Mouse (Mus musculus) heart, embryonic 14.5 days (tissue): Measurements from ENCODE around the gene Pkd1l2. TPM values are rescaled to one million over a fixed set of nuclear protein-coding genes. Genes with fewer than 3 reads are reported as not detected.

Source experiments
- ATAC-seq: fragments of 200-750 bp; cut with Nextera tagmentation; 2 replicates; pipeline ENCODE4 v1.8.0; 2017; ENCODE audit warnings: low read depth, moderate TSS enrichment; ENCODE audit not compliant: insufficient number of reproducible peaks, insufficient read depth, low FRiP score
- H3K27ac ChIP-seq, 2 experiments: fragments of 200-500 bp in 1 of 2; fragments of 300-500 bp in 1 of 2; sonication (generic) in 1 of 2; replicated peaks in 1 of 2; 2 replicates each; pipeline ENCODE4 v1.5.1; 2012 to 2014; ENCODE audit warnings: low read depth in 2 of 2, low read length in 2 of 2, control low read depth in 1 of 2, mild to moderate bottlenecking in 1 of 2, mixed read lengths in 1 of 2; ENCODE audit not compliant: control insufficient read depth in 1 of 2, insufficient read depth in 1 of 2
- H3K27me3 ChIP-seq: fragments of 300-500 bp; sonication (generic); 2 replicates; pipeline ENCODE4 v1.6.1; 2014; ENCODE audit warnings: mild to moderate bottlenecking, low read length, control low read depth; ENCODE audit not compliant: control insufficient read depth, insufficient read depth
- H3K36me3 ChIP-seq: fragments of 300-500 bp; sonication (generic); 2 replicates; pipeline ENCODE4 v1.6.1; 2014; ENCODE audit warnings: mild to moderate bottlenecking, control low read depth, low read length, mixed read lengths; ENCODE audit not compliant: control insufficient read depth, insufficient read depth
- H3K4me1 ChIP-seq, 2 experiments: fragments of 200-500 bp in 1 of 2; fragments of 300-500 bp in 1 of 2; sonication (generic) in 1 of 2; 2 replicates each; pipeline ENCODE4 v1.6.1; 2012 to 2014; ENCODE audit warnings: low read length in 2 of 2, control low read depth in 1 of 2, mixed read lengths in 1 of 2; ENCODE audit not compliant: control insufficient read depth in 2 of 2, insufficient read depth in 2 of 2
- H3K4me2 ChIP-seq: fragments of 300-500 bp; sonication (generic); 2 replicates; pipeline ENCODE4 v1.6.1; 2014; ENCODE audit warnings: mild to moderate bottlenecking, low read length
- H3K4me3 ChIP-seq, 2 experiments: fragments of 200-500 bp in 1 of 2; fragments of 300-500 bp in 1 of 2; sonication (generic) in 1 of 2; 2 replicates each; pipeline ENCODE4 v1.5.1; 2012 to 2014; ENCODE audit warnings: low read length in 2 of 2, mild to moderate bottlenecking in 2 of 2, control low read depth in 1 of 2, low read depth in 1 of 2, moderate library complexity in 1 of 2; ENCODE audit not compliant: control insufficient read depth in 1 of 2, insufficient read depth in 1 of 2
- H3K9ac ChIP-seq: fragments of 300-500 bp; sonication (generic); 2 replicates; pipeline ENCODE4 v1.6.1; 2014; ENCODE audit warnings: mild to moderate bottlenecking, low read length
- H3K9me3 ChIP-seq: fragments of 300-500 bp; sonication (generic); 2 replicates; pipeline ENCODE4 v1.6.1; 2016; ENCODE audit warnings: low read length, control low read depth; ENCODE audit not compliant: control insufficient read depth
- WGBS: fragments of 180-500 bp; shearing (Covaris S2); extraction: QIAGEN DNeasy Blood & Tissue Kit; methylation state at CpG from one replicate; pipeline ENCODE4 v1.1.7; 2014; 5-methylcytosine and 5-hydroxymethylcytosine counted together
- polyA plus RNA-seq: library from polyadenylated mRNA; unstranded; fragments of >200 nt; fragmentation: Nextera tagmentation; extraction: Ambion mirVana; gene quantifications from 2 replicates; pipeline ENCODE4 v1.2.1, GENCODE M21; 2014

Pkd1l2 gene
- polyA plus RNA-seq, 1 experiment from 2014 or later, result 0.14 TPM

DNA sequence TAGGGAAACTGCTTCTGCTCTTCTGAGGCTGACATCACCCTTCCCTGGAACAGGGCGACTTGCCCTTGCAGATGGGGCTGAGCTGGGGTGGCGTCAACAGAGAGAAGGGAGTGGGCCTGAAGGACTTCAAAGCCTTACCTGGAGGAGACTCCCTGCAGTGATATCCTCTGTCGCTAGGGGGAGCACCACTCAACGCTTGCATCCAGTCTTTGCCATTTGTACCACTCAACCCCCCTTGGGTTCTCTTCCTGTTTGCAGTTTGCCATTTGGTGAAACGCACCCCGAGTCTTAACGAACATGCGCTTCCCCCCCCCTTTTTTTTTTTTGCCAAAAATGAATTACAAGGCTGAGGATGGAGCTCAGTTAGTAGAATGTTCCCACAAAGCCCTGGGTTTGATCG is 25.3 kb upstream of the Pkd1l2 start:
- no peak overlapping the region for H3K4me2 ChIP-seq
- no peaks in the 10 kb centered on the region for H3K36me3 ChIP-seq
- H3K4me1 ChIP-seq, result no peaks in the 10 kb centered on the region
- no peak overlapping the region for H3K9ac ChIP-seq
- no peak for ATAC-seq
- H3K27ac ChIP-seq, result no peak overlapping the region
- WGBS, result 12% methylated on average over 9 of the region's 9 CpGs
- no peaks in the 10 kb centered on the region for H3K27me3 ChIP-seq
- H3K4me3 ChIP-seq, result no peak overlapping the region
- H3K9me3 ChIP-seq, result peaks cover 2% of the 10 kb centered on the region; the same call in 1 of the 2 replicates

DNA sequence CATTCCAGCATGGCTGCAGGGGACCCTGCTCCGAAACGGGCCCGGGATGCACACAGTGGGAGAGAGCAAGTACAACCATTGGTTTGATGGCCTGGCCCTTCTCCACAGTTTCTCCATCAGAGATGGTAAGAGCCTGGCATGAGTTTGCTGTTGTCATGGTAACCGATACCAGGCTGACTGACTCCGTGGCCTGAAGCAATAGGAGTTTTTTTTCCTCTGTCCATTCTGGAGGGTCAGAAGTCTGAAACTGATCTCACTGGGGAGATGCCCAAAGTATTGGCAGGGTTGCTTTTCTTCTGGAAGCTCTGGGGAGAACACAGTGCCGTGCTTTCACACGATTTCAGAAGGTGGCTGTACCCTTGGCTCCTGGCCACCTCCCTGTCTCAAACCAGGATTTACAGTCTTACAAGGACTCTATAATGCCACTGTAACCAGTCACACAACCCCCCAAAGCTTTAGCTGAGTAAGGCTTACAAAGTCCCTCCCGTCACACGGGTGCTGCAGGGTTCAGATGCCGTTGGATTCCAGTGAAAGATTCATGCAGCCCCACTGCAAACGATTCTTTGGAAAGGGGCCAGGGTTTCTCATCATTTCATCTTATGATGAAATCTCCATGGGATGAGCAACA is 15.4 kb upstream of the Pkd1l2 start:
- no peaks in the 10 kb centered on the region for H3K9me3 ChIP-seq
- no peaks in the 10 kb centered on the region for H3K36me3 ChIP-seq
- H3K9ac ChIP-seq, result no peak overlapping the region
- H3K4me3 ChIP-seq, result no peak overlapping the region
- 58% methylated on average over 11 of the region's 11 CpGs for WGBS
- H3K4me1 ChIP-seq, result peaks cover 4 to 7% of the 10 kb centered on the region in 2 experiments; a peak in 2 of 4 replicates
- no peak for ATAC-seq
- H3K27ac ChIP-seq, result no peak overlapping the region
- H3K27me3 ChIP-seq, result no peaks in the 10 kb centered on the region
- H3K4me2 ChIP-seq, result no peak overlapping the region

DNA sequence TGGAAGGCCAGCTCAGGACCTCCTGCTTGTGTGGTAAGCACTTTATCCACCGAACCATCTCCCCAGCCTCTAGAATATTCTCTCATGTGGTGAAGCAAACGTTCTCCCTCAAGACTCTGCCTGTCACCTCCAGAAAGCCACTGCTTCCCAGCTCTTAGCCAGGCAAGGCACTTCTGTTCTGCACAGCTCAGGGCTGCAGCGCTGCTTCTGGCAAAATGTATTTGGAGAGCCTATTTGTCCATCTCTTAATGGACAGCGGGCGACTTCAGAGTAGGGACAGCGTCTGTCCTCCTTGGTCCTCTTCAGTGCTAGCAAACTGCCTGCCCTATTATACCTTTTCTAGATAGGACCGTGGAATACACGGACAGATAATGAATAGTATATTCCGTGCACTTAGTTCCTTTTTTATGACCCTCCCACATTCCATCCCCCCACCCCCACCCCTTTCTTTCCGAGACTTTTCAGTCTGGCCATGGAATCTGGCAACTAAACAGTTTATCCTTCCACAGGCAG is 14.9 kb upstream of the Pkd1l2 start:
- 68% methylated on average over 10 of the region's 10 CpGs for WGBS
- H3K27ac ChIP-seq, result no peak overlapping the region

DNA sequence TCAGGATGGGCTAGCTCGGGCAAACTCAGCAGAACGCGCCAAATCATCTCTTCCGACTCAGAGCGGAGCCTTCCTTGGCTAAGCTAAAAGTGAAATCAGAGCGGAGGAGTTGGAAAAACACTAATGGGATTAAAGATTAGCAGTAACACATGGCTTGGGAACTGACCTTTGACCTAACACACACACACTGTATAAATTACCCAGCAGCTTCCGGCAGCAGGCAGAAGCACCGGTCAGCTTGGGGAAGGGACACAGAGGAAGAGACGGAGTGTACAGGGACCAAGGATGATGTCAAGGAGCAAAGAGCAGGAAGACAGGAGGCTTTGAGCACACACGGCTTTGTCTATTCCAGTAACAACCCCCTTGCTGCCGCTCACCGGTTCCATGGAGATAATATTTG is 13.4 kb upstream of the Pkd1l2 start, which contains the start of gene Bco1:
Gene Bco1, plus strand, starts transcription at position 208 of the 400 bp plus-strand sequence.
- no peak within 1 kb of the TSS for H3K27ac ChIP-seq
- no peak within 1 kb of the TSS for H3K4me2 ChIP-seq
- peaks cover 4 to 7% of the 10 kb centered on the region in 2 experiments; a peak in 2 of 4 replicates for H3K4me1 ChIP-seq
- H3K9ac ChIP-seq, result no peak within 1 kb of the TSS
- no peak for ATAC-seq
- H3K27me3 ChIP-seq, result no peaks in the 10 kb centered on the region
- no peaks in the 10 kb centered on the region for H3K9me3 ChIP-seq
- 72% methylated on average over 12 of the region's 12 CpGs for WGBS
- H3K4me3 ChIP-seq, result no peak within 1 kb of the TSS
- H3K36me3 ChIP-seq, result no peaks in the 10 kb centered on the region

More for the DNA sequence above, 14.9 kb upstream of the Pkd1l2 start:
- H3K4me3 ChIP-seq, result no peak overlapping the region
- no peak overlapping the region for H3K9ac ChIP-seq
- peaks cover 4 to 7% of the 10 kb centered on the region in 2 experiments; a peak in 2 of 4 replicates for H3K4me1 ChIP-seq
- no peaks in the 10 kb centered on the region for H3K9me3 ChIP-seq
- H3K4me2 ChIP-seq, result no peak overlapping the region
- H3K36me3 ChIP-seq, result no peaks in the 10 kb centered on the region
- H3K27me3 ChIP-seq, result no peaks in the 10 kb centered on the region
- no peak for ATAC-seq

DNA sequence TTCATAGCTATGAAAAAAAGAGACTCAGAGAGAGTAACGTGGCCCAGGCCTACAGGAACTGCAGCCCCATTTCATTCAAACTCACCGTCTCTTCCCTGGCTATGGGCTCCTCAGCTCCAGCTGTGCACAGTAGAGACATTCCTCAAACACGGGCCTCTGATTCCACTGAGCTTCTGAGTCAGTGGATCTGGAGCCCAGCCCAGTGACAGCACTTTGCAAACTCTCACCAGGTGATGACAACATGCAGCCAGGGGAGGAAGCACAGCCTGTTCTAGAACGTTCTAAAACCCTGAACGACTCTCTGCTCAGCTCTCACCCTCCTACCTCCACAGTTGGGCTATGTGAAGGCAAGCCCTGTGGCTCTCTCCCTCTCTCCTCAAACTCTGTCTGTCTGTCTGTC is 11.8 kb upstream of the Pkd1l2 start:
- Histone ChIP-seq H3K9me3 (no peaks in the 10 kb centered on the region), H3K4me2 (no peak overlapping the region), H3K27me3 (no peaks in the 10 kb centered on the region), H3K27ac (no peak overlapping the region), H3K4me3 (no peak overlapping the region), H3K4me1 (peaks cover 4 to 7% of the 10 kb centered on the region in 2 experiments; a peak in 2 of 4 replicates), H3K9ac (no peak overlapping the region), H3K36me3 (no peaks in the 10 kb centered on the region)
- WGBS, result 19% methylated on average over 5 of the region's 5 CpGs
- ATAC-seq, result peak; percentile 43; the same call in 1 of the 2 replicates

DNA sequence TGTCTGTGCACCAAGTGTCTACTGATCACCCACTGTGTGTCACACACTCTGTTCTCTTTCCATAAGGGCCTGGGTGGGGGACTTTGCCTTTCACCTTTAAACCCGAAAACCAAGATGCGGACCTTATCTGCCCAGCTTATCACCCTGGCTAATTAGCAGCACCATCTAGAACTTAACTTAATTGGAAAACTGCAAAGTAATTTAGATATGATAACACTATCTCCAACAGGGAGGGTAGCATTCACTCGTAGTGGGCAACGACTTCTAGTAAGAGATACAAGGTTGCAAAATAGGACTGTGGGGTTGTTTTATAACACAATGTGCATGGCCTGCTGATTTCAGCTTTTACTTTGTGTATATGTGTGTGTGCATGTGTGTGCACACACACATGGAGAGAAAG is 7.6 kb upstream of the Pkd1l2 start:
- no peak for ATAC-seq
- Histone ChIP-seq H3K27ac (no peak overlapping the region), H3K9me3 (no peaks in the 10 kb centered on the region), H3K4me1 (peaks cover 17 to 21% of the 10 kb centered on the region in 2 experiments), H3K36me3 (no peaks in the 10 kb centered on the region), H3K4me3 (no peak overlapping the region), H3K27me3 (no peaks in the 10 kb centered on the region), H3K4me2 (no peak overlapping the region), H3K9ac (no peak overlapping the region)
- WGBS, result 52% methylated on average over 4 of the region's 4 CpGs

DNA sequence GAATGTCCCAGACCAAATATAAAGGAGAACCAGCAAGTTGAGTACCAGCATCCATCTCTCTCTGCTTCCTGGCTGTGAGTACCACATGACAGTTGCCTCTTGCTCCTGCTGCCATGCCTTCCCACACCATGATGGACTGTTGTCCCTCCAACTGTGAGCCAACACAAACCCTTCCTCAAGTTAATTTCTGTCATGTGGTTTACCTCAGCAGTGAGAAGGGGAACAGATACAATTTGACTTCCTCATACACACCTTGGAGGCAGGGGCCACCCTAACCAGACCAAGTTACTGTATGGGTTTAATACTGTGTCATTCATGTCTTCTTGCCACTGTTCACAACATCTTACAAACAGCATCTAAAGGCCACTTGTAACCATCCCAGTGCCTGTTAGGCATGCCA is 4.8 kb upstream of the Pkd1l2 start:
- H3K4me2 ChIP-seq, result no peak overlapping the region
- no peak for ATAC-seq
- no peak overlapping the region for H3K9ac ChIP-seq
- no peak overlapping the region for H3K4me3 ChIP-seq
- no peaks in the 10 kb centered on the region for H3K9me3 ChIP-seq
- no peaks in the 10 kb centered on the region for H3K27me3 ChIP-seq
- H3K36me3 ChIP-seq, result no peaks in the 10 kb centered on the region
- no peak overlapping the region for H3K27ac ChIP-seq
- peaks cover 22 to 36% of the 10 kb centered on the region in 2 experiments for H3K4me1 ChIP-seq
